Mouse (Mus musculus) C2C12 (cell line): ENCODE measurements around the gene Piwil1.

Experiments
- CEBPB ChIP-seq: IDR thresholded peaks from one replicate; pipeline ENCODE4 v1.6.1; 2011; ENCODE audit warnings: low read depth, mild to moderate bottlenecking, control low read depth, moderate library complexity
- CTCF ChIP-seq: IDR thresholded peaks from one replicate; pipeline ENCODE4 v1.5.1; 2011; ENCODE audit not compliant: control insufficient read depth, insufficient read depth, insufficient read length
- FOSL1 ChIP-seq: IDR thresholded peaks from one replicate; pipeline ENCODE4 v1.8.0; 2011; ENCODE audit warnings: mild to moderate bottlenecking, low read length; ENCODE audit not compliant: poor library complexity, insufficient read depth, severe bottlenecking
- MAX ChIP-seq: IDR thresholded peaks from one replicate; pipeline ENCODE4 v1.6.1; 2011; ENCODE audit warnings: mild to moderate bottlenecking, control low read depth
- USF1 ChIP-seq: IDR thresholded peaks from one replicate; pipeline ENCODE4 v1.6.1; 2011; ENCODE audit warnings: low read depth, mild to moderate bottlenecking, control low read depth, moderate library complexity

DNA sequence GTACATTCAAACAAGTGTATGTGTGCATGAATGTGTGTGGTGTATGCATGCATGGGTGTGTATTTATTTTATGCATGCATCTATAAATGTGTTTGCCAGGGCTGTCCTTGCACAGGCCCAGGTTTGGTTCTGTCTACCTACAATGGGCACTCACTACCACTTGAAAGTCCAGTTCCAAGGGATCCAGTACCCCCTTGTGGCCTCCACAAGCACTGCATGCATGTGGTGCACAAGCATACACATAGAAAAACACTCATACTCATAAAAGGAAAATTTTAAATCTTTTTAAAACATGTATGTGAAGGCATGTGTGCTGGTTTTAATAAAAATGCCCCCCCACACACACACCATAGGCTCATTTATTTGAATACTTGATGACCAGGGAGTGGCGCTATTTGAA lies 37.3 kb upstream of the Piwil1 start:
- TF ChIP-seq CTCF (no peak), MAX (no peak), USF1 (no peak), FOSL1 (no peak), CEBPB (no peak)
